ENCODE assay signal across 13 mouse cellular contexts in the genomic region with DNA sequence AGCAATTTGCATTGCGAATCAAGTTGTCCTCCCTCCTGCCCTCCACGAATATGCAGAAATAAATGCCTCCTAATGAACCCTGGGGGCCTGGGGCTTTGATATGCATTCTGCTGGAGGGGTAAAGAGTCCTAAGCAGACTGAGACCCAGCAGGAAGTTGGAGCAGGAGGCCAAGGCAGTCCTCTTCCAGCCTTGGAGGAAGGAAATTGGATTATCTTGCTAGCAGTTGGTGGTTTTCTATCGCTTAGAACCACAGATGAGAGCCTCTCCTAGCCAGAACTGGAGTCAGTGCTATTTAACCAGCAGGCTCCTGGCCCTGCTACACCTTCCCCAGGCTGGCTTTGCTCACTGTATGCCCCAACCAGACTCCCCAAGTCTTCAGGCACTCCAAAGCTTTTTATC.
DNase-seq lines count a peak whose midpoint lies in the region; ATAC-seq and TF ChIP-seq lines count a peak whose summit lies in the region.
"Had no signal": no experiment of that assay in that cellular context is flagged by ENCODE, and none has a peak within 500 bp of the region (broad histone marks: within the 10 kb centered on the region; RNA-seq: fewer than 3 reads in every experiment).

No protein-coding gene starts in this region.

- no peak overlapping the region for H3K4me3 ChIP-seq in hindbrain, embryonic 13.5 days
- H3K4me3 ChIP-seq in midbrain, postnatal 0 days (ENCODE audit: low read depth, low read length), result no peak overlapping the region
- H3K4me3 ChIP-seq: erythroblast, embryonic 14.5 days; heart, embryonic 15.5 days had no signal

- H3K9ac ChIP-seq in hindbrain, embryonic 13.5 days, result no peak overlapping the region
- no peak overlapping the region for H3K9ac ChIP-seq in midbrain, postnatal 0 days (replicated peaks; ENCODE audit: low read length, poor library complexity, severe bottlenecking)
- H3K9ac ChIP-seq: heart, embryonic 15.5 days; lung, embryonic 14.5 days had no signal

- peak overlapping the region; percentile 28; the same call in 1 of the 2 replicates for H3K4me2 ChIP-seq in hindbrain, embryonic 13.5 days
- no peak overlapping the region for H3K4me2 ChIP-seq in midbrain, postnatal 0 days (ENCODE audit: low read depth, low read length, poor library complexity, severe bottlenecking)
- H3K4me2 ChIP-seq: heart, embryonic 15.5 days; lung, embryonic 14.5 days had no signal

- no peaks in the 10 kb centered on the region for H3K9me3 ChIP-seq in hindbrain, embryonic 13.5 days
- H3K9me3 ChIP-seq in midbrain, postnatal 0 days (ENCODE audit: low read length), result no peaks in the 10 kb centered on the region
- H3K9me3 ChIP-seq: heart, embryonic 15.5 days had no signal

- no peaks in the 10 kb centered on the region for H3K36me3 ChIP-seq in hindbrain, embryonic 13.5 days
- no peaks in the 10 kb centered on the region for H3K36me3 ChIP-seq in midbrain, postnatal 0 days (ENCODE audit: insufficient read depth, low read length)
- H3K36me3 ChIP-seq: heart, embryonic 15.5 days had no signal

- peak; percentile 68 for ATAC-seq in hindbrain, embryonic 13.5 days (ENCODE audit: low FRiP score)
- ATAC-seq in midbrain, postnatal 0 days (ENCODE audit: low FRiP score), result no peak
- no peak for ATAC-seq in CD4-positive, CD25-positive, alpha-beta regulatory T cell, adult 4 months

- no peak for TF ChIP-seq CTCF in midbrain, postnatal 0 days (IDR thresholded peaks at IDR 0.05)

- intact Hi-C loops in left cerebral cortex, postnatal 4 days (cut with DNase I), result no loop called here
- intact Hi-C loops in left cerebral cortex, postnatal 14 days (cut with DNase I), result no loop called here

- WGBS in hindbrain, embryonic 13.5 days, result 4% methylated on average over 3 of the region's 3 CpGs
- 4% methylated on average over 3 of the region's 3 CpGs for WGBS in midbrain, postnatal 0 days

- peak overlapping the region; percentile 50; the same call in 1 of the 2 replicates for H3K27ac ChIP-seq in hindbrain, embryonic 13.5 days
- H3K27ac ChIP-seq in midbrain, postnatal 0 days (ENCODE audit: low read depth, low read length), result no peak overlapping the region
- H3K27ac ChIP-seq: heart, embryonic 15.5 days had no signal

- DNase-seq in left cerebral cortex, postnatal 4 days, result peak; percentile 87
- DNase-seq in left cerebral cortex, postnatal 14 days (ENCODE audit: low spot score in 2 of 2), result no peak
- peak; percentile 88 to 92 for DNase-seq in cerebellum, postnatal 14 days
- peak; percentile 83 for DNase-seq in midbrain, postnatal 0 days (ENCODE audit: low spot score)
- no peak for DNase-seq in spleen, postnatal 10 days (ENCODE audit: low spot score in 2 of 2)
- no peak for DNase-seq in urinary bladder, adult 18-20 months (ENCODE audit: low spot score in 2 of 2)
- DNase-seq: adrenal gland, postnatal 14 days; B cell, adult 2 months; lung, embryonic 14.5 days had no signal

- H3K27me3 ChIP-seq in hindbrain, embryonic 13.5 days, result no peaks in the 10 kb centered on the region
- no peaks in the 10 kb centered on the region for H3K27me3 ChIP-seq in midbrain, postnatal 0 days (ENCODE audit: insufficient read depth, low read length)

- peaks cover 10% of the 10 kb centered on the region for H3K4me1 ChIP-seq in hindbrain, embryonic 13.5 days (replicated peaks)
- H3K4me1 ChIP-seq in midbrain, postnatal 0 days (ENCODE audit: insufficient read depth, low read length), result no peaks in the 10 kb centered on the region; the same call in 1 of the 2 replicates

Comparison
In these comparisons a context has a peak if more than half of its experiments do, and no peak if none do; other contexts are left out.
1. DNase-seq: peak in left cerebral cortex, postnatal 4 days (single experiment), cerebellum, postnatal 14 days (2 of 2) and midbrain, postnatal 0 days (single experiment); none in left cerebral cortex, postnatal 14 days (0 of 2), spleen, postnatal 10 days (0 of 2) and urinary bladder, adult 18-20 months (0 of 2).